Mouse (Mus musculus) urinary bladder, postnatal 4 days (tissue): ENCODE data around the gene Heyl.
"Not testable (repeated sequence)": the region's sequence is repeated elsewhere in the genome, so short reads cannot be mapped to it uniquely, and the experiment has no call there.

Experiments
- DNase-seq, 2 experiments: peaks; one replicate each; pipeline ENCODE4 v3.0.0; 2021 to 2022; ENCODE audit warnings: low spot score in 2 of 2

Gene Heyl

DNA sequence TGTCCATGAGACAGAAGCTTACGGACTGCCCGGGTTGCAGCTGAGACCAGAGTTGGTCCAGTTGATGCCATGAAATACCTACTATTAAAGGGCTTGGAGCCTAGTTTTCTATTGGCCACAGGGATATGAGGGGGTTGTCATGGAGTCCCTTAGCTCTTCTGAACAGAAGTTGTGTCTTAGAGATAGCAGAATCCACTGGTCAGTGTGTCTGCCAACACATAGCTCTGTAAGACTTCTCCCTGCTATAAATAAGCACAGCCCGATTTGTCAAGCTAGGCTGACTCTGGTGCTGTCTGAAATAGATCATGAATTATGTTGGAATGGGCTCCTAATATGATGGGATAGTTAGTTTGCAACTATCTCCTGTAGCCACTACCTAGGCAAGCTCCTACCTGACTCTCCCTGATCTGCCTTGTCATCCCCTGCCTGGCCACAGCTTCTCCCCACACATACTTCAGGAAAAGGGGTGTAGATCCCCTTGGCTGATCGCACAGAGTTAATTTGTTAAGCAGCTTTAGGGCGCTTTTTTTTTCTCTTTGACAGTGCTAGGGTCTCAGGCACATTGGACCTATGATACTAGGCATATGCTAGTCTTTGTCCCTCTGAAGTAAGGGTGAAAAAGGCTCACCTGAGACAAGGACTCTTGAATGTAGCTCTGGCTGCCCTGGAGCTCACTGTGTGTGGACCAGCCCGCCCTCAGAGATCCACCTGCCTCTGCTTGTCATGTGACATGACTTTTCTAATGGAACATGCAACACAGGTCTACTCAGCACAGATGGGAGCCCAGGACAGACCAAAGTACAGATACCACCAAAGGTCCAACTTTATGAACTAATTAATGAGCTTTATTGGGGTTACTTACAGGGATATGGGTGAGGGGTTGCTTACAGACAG is 51.6 kb downstream of the Heyl start:
- DNase-seq, result no peak

DNA sequence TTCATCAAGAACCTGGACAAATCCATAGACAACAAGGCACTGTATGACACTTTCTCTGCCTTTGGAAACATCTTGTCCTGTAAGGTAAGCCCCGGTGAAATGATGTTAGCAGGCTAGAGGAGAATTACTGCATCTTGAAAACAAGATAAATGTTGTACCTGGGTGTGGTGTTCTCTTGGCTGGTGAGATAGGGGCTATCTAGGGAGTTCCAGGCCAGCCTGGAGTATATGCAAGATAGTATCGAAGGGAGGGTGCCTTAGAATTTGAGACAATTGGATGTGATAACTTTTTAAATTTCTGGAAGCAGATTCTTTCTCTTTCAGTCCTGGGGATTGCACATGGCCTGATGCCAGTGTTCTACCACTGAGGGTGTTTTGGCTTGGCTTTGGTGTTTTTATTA is 53.4 kb downstream of the Heyl start:
- DNase-seq, result no peak

DNA sequence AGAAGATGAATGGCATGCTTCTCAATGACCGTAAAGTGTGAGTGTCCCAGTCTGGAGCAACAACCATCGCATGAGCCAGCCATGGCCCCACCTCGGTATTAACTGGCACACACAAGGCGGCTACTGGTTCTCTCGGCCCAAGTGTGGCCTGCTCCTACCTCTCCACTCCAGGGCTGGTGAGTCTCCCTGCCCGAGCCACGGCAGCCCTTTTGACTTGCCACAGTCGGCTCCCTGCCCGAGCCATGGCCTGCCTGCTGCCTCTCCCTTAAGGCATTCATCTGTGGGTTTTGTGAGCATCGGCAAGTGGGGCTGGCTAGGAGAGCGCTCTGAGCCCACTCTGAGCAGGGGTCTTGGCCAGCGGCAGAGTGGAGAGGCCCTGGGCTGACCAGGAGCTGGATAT is 55.7 kb downstream of the Heyl start:
- no peak for DNase-seq

DNA sequence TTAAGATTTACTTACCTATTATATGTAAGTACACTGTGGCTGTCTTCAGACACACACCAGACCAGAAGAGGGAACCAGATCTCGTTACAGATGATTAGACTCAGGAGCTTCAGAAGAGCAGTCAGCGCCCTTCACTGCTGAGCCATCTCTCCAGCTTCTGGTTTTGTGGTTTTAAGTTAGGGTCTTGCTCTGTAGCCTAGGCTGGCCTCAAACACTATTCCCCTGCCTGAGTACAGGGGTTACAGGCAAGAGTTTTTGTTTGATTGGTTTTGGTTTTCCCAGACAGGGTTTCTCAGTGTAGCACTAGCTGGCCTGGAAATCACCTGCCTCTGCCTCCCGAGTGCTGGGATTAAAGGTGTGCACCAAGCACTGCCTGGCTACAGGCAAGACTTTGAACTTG is 59.0 kb downstream of the Heyl start:
- DNase-seq, result no peak

DNA sequence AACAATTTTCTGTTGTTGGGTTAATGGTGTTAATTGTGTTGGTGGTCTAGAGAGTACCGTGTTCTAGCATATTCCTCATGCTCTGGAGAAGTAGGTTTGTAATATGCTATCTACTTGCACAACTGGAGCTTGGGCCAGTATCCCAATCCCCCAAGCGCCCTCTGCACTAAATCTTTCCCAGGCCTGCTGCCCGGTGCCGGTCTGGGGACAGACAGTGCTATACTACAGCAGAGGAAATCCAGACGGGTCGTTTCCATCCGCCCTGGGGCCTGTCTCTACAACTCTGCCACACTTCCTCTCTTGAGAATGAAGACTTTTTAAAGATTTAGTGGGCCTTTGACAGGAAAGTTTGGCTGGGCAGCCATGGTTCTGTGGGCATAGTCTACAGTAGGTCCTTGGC is 59.6 kb downstream of the Heyl start:
- no peak for DNase-seq

DNA sequence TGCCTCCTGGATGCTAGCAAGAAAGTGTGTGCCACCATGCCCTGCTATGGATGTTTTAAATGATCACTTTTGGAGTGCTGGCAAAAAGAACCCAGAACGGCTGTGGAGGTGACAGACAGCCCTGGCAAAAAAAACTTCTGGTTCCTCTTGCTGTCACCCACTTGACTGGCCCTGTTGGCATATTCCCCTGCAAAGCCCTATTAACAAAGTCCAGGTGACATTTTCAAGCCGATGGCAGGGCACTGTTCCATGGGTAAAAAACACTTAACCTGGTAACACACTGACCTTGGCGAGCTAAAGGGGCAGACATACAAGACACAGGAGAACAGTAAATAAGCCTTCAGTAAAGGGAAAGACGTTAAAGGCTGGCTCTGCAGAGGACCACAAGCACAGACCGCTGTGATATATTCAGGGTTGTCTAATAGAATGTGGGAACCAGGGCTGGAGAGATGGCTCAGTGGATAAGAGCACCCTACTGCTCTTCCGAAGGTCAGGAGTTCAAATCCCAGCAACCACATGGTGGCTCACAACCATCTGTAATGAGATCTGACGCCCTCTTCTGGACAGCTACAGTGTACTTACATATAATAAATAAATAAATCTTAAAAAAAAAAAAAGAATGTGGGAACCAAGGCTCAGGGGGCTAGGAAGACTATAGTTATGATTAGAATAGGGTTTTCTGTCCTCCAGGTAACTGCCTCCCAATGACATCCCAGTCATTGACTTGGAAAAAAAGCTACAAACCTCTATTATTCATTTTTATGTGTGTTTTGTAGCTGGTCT is 60.5 kb downstream of the Heyl start:
- no peak for DNase-seq

DNA sequence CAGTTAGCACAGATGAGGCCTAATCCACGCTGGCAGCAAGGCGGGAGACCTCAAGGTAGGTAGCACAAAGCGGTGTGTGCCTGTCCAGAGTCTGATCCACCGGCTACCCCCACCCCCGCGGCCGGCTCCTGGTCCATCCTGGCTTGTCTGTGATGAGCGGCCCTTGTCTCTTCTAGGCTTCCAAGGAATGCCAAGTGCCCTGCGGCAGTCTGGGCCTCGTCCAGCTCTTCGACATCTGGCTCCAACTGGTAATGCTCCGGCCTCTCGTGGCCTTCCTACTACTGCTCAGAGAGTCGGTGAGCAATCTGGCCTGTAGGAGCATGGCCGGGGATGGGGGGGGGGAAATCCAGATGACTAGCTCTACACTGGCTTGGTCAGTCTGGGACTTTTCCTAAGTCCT is 61.7 kb downstream of the Heyl start:
- DNase-seq, result not testable (repeated sequence)

DNA sequence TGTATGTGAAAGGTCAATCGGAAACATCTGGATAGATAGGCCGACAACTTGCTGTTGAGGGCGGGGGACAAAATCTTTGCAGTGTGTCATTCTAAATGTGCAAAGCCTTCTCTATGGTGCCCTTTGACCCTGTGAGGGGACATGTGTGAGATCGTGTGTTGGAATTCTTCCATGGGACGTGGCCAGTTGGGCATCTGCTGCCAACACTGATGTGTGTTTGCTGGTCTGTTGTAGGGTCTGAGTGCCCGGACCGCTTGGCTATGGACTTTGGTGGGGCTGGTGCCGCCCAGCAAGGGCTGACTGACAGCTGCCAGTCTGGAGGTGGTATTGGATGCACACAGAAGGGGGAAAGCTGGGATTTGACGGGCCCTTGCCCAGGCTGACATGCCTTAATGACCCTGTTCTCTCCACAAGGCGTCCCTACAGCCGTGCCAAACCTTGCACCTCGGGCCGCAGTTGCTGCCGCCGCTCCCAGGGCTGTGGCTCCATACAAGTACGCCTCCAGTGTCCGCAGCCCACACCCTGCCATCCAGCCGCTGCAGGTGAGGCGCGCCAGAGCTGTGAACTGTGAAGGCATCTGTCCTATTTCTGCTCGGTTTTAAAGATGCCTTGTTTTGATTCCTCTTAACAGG is 62.3 kb downstream of the Heyl start:
- no peak for DNase-seq

DNA sequence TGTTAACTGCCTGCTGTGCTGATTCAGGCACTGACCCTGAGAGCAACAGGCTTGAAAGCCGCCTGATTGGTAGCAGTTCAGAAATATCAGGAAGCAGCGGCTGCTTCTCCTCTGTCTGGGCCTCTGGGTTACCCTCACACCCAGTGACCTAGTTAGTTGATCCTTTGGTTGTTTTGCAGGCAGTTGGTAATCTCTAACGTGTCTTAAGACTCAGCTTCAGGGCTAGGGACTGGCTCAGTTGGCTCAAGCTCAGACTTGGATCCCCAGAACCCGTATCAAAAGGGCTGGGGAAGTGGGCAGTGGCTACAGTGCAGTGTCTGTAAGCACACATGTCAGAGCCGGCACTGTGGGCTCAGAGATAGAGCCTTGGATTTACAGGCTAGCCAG is 62.8 kb downstream of the Heyl start:
- no peak for DNase-seq

DNA sequence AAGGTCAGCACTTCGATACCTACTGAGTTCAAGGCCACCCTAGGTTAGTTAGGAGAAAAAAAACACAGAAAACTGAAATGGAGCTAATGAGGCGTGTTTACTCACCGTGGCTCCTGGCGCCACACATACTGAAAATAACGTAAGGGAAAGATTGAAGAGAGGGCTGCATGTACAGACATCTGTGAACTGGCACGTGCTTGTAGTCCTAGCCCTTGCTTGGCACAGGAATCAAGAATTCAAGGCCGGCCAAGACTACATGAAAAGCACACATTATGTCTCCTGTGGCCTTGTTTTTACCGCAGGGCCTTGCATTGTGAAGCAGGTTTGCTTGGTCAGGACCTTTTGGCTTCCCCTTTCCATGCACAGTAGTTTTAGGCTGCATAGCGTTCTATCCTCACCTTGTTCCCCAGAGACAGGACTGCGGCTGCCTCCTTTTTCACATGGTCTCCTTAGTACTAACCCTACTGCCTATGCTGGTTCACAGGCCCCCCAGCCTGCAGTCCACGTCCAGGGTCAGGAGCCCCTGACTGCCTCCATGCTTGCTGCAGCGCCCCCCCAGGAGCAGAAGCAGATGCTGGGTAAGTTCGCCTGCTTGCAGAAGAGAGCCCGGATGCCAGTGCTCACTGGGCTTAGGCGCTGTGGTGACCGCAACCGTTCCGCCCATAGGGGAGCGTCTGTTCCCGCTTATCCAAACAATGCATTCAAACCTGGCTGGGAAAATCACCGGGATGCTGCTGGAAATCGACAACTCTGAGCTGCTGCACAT is 64.0 kb downstream of the Heyl start:
- no peak for DNase-seq

DNA sequence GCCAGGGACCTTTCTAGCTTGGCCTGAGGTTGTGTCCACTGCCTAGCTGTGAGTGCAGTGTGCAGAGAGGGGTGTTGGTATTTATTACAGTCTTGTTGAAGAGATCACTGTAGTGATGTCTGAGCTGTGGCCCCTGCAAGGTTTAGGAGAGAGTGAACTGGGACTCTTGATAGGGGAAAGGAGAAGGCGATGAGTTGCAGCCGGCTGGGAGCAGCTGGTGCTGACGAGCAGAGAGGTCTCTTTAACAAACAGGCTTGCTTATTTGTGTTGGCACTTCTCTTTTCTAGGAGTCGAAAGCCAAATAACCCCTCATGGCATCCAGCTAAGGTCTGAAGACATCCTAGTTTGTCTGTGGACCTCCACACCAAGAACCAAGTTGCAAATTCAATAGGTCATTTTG is 64.9 kb downstream of the Heyl start:
- no peak for DNase-seq

DNA sequence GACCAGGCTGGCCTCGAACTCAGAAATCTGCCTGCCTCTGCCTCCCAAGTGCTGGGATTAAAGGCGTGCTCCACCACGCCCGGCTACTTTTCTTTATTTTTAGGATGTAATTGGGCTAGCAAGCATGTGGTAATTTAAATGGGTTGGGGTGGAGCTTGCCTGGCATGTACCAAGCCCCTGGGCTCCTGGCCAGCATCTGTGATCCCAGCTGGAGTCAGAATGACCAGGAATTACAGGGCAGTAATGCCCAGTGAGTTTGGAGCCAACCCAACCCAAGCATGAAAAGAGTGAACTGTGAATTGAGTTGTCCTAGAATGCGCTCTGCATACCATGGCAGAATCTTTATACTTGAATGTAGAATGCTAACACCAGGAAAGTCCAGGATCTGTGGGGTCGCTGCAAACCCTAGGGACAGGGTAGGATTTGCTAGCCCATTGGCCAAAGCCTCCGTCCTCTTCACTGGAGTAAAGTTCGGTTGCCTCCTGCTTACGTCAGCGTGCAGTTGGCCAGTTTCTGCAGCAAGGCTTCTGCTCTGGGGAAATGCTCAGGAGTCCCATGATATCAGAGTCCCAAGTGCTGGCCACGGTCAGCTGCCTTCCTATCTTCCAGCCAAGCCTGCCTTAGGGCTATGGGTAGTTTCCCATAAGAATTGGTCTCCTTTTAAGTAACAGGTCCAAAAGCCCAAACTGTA is 65.8 kb downstream of the Heyl start:
- DNase-seq, result no peak
